In the genomic region with DNA sequence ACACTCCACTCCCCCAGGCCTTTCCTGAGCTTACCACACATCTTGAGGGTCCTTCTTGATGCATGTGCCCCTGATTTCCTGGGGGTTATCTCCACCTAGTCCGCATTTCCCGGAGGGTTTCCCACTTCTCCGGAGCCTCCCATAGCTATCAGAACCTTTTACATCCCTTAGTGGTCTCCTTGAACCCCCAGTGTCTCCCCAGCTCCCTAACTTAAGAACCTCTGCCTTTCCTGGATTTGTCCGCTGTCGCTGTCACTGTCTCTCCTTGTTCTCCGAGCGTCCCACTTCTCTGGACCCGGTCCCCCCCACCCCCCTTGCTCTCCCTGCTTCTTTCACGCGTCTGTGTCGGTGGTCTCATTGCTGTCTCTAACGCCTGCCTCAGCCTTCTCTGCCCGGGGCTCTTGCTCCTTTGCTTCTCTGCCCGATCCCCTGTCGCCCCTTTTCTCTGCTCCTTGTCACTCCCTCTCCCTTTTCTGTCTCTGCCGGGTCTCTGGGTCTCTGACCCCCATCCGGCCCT, we compare ENCODE assay signal across 8 mouse cellular contexts. TPM values are rescaled to one million over a fixed set of nuclear protein-coding genes. Genes with fewer than 3 reads are reported as not detected.
A peak's percentile ranks its signal among the peaks of the same experiment; 100 is the strongest.
DNase-seq lines count a peak whose midpoint lies in the region; ATAC-seq and TF ChIP-seq lines count a peak whose summit lies in the region.

No protein-coding gene starts in this region.

- ATAC-seq in heart, postnatal 0 days (ENCODE audit: insufficient read depth, low read depth), result no peak

- H3K4me2 ChIP-seq in heart, postnatal 0 days (ENCODE audit: low read depth, low read length), result peak overlapping the region; percentile 75

- no peaks in the 10 kb centered on the region for H3K9me3 ChIP-seq in E14TG2a.4 (ENCODE audit: low read length)
- H3K9me3 ChIP-seq in heart, postnatal 0 days (replicated peaks; ENCODE audit: control insufficient read depth, low read length), result no peaks in the 10 kb centered on the region
- H3K9me3 ChIP-seq in midbrain, embryonic 10.5 days (replicated peaks), result no peaks in the 10 kb centered on the region

- no peak for TF ChIP-seq CTCF in gastrocnemius, adult 2 months (IDR thresholded peaks at IDR 0.05)
- TF ChIP-seq CTCF in E14TG2a.4 (conservative IDR thresholded peaks at IDR 0.05; ENCODE audit: low read length), result no peak
- no peak for TF ChIP-seq CTCF in heart, postnatal 0 days (IDR thresholded peaks at IDR 0.05; ENCODE audit: low read depth)

- peaks cover 85% of the 10 kb centered on the region for H3K4me1 ChIP-seq in E14TG2a.4 (replicated peaks; ENCODE audit: low read depth, low read length)
- H3K4me1 ChIP-seq in heart, postnatal 0 days (ENCODE audit: control insufficient read depth, insufficient read depth), result peaks cover 61% of the 10 kb centered on the region
- H3K4me1 ChIP-seq in midbrain, embryonic 10.5 days, result peaks cover 83% of the 10 kb centered on the region

- intact Hi-C loops in gastrocnemius, adult 2 months (cut with DNase I), result loop anchor here (5.0 kb wide), 2 partner anchors 41 to 56 kb away; a partner anchor contains a TSS

- peak overlapping the region; percentile 91 for H3K4me3 ChIP-seq in gastrocnemius, adult 2 months
- peak overlapping the region; percentile 87 for H3K4me3 ChIP-seq in E14TG2a.4 (replicated peaks; ENCODE audit: low read length)
- H3K4me3 ChIP-seq in heart, postnatal 0 days (ENCODE audit: low read depth, low read length), result peak overlapping the region; percentile 79
- peak overlapping the region; percentile 86 for H3K4me3 ChIP-seq in midbrain, embryonic 10.5 days

- H3K36me3 ChIP-seq in E14TG2a.4 (ENCODE audit: insufficient read depth, low read length), result peaks cover 12% of the 10 kb centered on the region
- H3K36me3 ChIP-seq in heart, postnatal 0 days (replicated peaks; ENCODE audit: control insufficient read depth, insufficient read depth, low read length), result no peaks in the 10 kb centered on the region
- no peaks in the 10 kb centered on the region for H3K36me3 ChIP-seq in midbrain, embryonic 10.5 days

- H3K9ac ChIP-seq in heart, postnatal 0 days (replicated peaks; ENCODE audit: low read depth, low read length), result peak overlapping the region; percentile 83

- H3K27ac ChIP-seq in gastrocnemius, adult 2 months, result peak overlapping the region; percentile 90
- H3K27ac ChIP-seq in heart, postnatal 0 days (ENCODE audit: low read depth), result peak overlapping the region; percentile 81
- H3K27ac ChIP-seq in midbrain, embryonic 10.5 days (replicated peaks), result peak overlapping the region; percentile 98

- peaks cover 19% of the 10 kb centered on the region for H3K27me3 ChIP-seq in E14TG2a.4 (ENCODE audit: insufficient read depth, low read length)
- H3K27me3 ChIP-seq in heart, postnatal 0 days (ENCODE audit: control insufficient read depth, insufficient read depth, low read length), result no peaks in the 10 kb centered on the region
- no peaks in the 10 kb centered on the region for H3K27me3 ChIP-seq in midbrain, embryonic 10.5 days (ENCODE audit: low read depth, poor library complexity, severe bottlenecking)

- DNase-seq in gastrocnemius, adult 2 months, result no peak
- no peak for DNase-seq in gastrocnemius, postnatal 25 days
- DNase-seq in heart, postnatal 0 days (ENCODE audit: low spot score), result no peak
- DNase-seq in midbrain, embryonic 10.5 days (ENCODE audit: low spot score), result peak; percentile 65
- no peak for DNase-seq in cerebellum, adult 8-10 months
- no peak for DNase-seq in cerebellum, postnatal 10 days
- DNase-seq in cerebellum, adult 11 months, result no peak

- TF ChIP-seq EP300 in heart, postnatal 0 days (IDR thresholded peaks at IDR 0.05; ENCODE audit: low read depth), result no peak

- WGBS in heart, postnatal 0 days, result under 1% methylated on average over 17 of the region's 17 CpGs
- WGBS in midbrain, embryonic 10.5 days, result 0% methylated on average over 17 of the region's 17 CpGs

RNA-seq across cellular contexts. Expression of a gene that starts 53.6 kb away (rescaled TPM):
- total RNA-seq in gastrocnemius, adult 2 months (2021), result 10 to 100 TPM; 41.2 to 50.0 TPM
- total RNA-seq in gastrocnemius, postnatal 25 days (2021), result 10 to 100 TPM; 63.4 to 81.7 TPM
- total RNA-seq in heart, postnatal 0 days (2014; rRNA removed; ENCODE audit: low replicate concordance), result 1,299 and 1,431 TPM in 2 replicates
- polyA plus RNA-seq in heart, postnatal 0 days (2015; fragmentation: Nextera tagmentation; extraction: Ambion mirVana), result 1,847 and 1,885 TPM in 2 replicates
- polyA plus RNA-seq in midbrain, embryonic 10.5 days (2016; fragmentation: Nextera tagmentation; extraction: Ambion mirVana), result 83.4 and 120 TPM in 2 replicates

Comparison
In these comparisons a context has a peak if more than half of its experiments do, and no peak if none do; other contexts are left out.
1. RNA of a gene that starts 53.6 kb away (total RNA-seq): 1,299 to 1,431 TPM in heart, postnatal 0 days; 63.4 to 81.7 TPM in gastrocnemius, postnatal 25 days and 41.2 to 50.0 TPM in gastrocnemius, adult 2 months; every median in the first group is over 10 times any median in the second.
2. Peak in every context shown above with its lines, with median percentiles within 50 percentile points of each other: H3K27ac ChIP-seq and H3K4me3 ChIP-seq.